Mouse (Mus musculus) induced T-regulatory cell, adult 2 months (primary cell): ENCODE data around the gene Lclat1.

ENCODE experiments used
- DNase-seq: peaks from one replicate; pipeline ENCODE4 v3.0.0-alpha.2; 2012; ENCODE audit warnings: low read depth

The Lclat1 gene

DNA sequence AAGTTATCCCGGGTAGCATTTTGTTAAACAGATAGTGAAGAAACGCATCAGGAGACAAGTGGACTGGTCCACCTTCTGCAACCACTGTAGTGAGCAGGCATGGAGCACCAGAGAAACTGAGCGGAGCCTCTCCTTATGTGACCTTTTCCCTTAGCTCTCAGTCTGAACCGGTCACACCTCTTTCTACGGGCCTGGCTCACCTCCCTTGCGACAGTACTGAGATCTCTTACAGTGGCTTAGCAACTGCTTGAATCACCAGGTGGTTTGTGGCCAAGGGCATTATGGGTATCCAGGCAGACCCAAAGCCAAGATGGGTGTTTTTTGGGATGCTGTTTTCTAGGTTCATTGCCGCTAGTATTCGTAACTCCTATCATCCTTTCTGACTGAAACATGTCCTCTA is 16.4 kb upstream of the Lclat1 start:
- DNase-seq, result no peak

DNA sequence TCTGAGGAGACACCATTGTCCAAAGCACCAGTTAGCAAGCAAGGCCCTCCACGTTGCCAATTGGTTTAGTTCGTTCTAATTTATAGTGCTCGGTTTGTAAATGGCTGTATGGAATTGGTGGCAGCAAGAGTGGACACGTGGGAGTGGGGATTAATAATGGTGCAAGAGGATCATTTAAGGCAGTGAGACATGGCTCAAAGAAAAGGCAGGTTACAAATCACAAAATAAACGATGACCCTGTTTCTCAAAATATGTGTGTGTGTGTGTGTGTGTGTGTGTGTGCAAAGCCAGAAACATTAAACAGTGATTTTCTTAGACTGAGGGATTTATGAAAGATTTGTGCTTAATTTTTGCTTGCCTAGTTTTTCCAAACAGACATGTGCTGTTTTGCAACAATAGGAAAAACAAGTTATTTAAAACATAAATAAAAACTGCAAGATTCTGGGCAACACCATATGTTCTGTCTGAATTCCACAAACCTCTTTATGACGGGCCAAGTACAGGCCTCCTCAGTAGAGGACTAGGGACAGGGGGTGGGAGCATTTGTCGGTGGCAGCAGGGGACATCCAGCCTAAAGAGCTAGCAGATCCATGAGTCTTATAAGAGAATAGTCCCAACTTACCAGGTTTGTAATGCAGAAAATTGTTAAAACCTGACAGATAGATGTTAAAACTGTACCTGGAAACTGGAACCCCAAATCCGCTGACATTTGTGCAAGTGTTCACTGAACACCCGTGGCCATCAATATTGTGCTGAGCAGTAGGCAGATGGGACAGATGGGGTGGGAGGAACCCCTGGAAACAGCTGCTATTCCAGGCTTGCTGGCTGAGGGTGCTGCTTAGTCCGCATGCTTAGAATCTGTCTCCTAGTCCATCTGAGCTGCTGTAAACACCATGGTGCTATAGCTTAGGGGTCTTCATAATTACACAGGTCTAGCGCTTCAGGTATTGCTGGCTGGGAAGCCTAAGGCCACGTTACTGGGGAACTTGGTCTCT is 15.4 kb upstream of the Lclat1 start:
- DNase-seq, result no peak

DNA sequence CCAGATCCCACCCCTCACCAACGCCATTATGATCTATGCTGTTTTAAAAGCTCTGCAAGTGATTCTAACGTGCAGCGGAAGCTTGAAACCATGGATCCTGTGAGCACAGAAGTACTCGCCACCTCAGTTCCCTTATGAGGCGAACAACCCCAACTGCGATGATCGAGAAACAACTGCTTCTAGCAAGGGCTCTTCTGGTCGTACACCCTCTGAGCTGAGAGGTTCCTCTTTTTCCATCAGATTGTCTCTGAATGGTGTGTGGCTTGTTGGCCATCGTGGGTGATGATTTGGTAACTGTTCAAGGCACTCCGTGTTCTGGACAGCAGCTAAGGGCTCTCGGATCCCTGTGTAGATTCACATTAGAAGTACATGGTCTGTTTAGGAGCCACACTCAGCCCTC is 12.7 kb upstream of the Lclat1 start:
- DNase-seq, result no peak

DNA sequence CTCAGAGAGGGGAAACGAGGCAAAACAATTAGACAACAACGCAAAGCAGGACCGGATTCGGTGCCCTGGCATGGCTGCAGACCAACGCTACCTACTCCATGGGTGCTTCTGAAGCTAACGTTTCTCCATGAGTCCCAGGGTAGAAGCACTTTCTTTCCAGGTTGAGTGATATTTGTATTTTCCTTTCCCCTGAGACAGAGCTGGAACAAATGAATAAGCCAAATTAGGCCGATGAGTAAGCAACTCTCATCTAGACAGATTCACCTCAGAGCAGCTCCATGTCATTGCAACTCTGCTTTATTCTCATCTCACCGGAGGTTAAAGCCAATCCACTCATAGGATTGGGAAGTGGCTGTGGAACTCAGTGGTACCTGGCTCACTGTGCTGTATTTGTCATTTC is 12.2 kb upstream of the Lclat1 start:
- DNase-seq, result no peak

GRCm38 (mm10) chr17:73096484-73096883 is 11.3 kb upstream of the Lclat1 start:
- peak; percentile 92 for DNase-seq

DNA sequence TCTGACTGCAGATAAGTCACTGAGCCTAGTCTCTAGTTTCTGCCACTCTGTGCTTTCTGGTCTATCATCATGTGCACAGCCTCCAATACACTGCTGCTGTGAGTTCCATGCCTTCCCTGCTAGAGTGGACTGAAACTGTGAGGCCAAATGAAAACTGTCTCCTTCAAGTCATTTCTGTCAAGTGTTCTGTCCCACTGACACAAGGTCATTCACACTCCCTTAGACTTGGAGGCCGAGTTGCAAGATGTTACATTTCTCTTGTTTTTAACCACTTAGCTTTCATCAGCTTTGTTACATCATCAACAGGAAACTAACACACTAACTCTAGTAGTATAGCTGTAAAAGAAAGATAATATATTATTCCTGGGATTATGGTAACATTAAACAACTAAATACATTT is 9.1 kb upstream of the Lclat1 start:
- no peak for DNase-seq

DNA sequence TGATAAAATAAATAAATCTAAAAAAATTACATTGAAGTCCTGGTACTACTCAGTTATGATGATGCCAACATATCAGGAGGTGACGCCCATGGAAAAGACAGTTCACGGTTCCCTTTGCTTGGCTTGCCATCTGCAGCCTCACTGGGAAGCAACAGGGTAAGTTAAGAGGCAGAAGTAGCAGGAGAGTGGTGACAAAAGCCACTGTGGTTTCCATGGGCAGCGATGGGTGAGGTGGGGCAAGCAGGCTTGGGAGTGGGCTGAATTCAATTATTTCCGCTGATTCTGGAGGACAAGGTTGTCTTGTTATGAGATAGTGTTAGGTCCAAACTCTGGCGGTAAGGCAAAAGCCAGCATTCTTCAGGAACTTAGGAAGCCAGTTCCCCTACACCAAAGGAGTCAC is 7.4 kb upstream of the Lclat1 start:
- DNase-seq, result no peak

- DNase-seq, result no peak
Measured at GRCm38 (mm10) chr17:73102538-73102937, 5.2 kb upstream of the Lclat1 start.

- peak; percentile 70 for DNase-seq
Measured at GRCm38 (mm10) chr17:73108170-73108887, 544 bp downstream of the Lclat1 start.

DNA sequence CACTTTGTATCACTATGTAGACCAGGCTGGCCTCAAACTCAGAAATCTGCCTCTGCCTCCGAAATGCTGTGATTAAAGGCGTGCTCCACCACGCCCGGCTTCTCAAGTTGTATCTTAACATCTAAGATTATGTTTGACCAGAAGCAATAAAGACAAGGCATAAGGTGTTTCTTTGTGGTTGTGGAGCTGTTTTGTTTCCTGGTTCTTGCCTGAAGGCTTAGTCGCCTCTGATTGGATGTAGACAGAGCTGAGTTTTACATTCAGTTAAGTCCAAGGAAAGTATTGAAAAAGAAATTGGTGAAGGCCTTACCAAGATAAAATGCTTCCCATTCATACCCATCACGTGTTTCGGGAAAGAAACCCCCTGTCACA is 1.1 kb downstream of the Lclat1 start:
- peak; percentile 58 for DNase-seq

- DNase-seq, result no peak
Measured at GRCm38 (mm10) chr17:73112128-73112527, 4.3 kb downstream of the Lclat1 start.

GRCm38 (mm10) chr17:73112601-73113000 is 4.8 kb downstream of the Lclat1 start:
- no peak for DNase-seq

DNA sequence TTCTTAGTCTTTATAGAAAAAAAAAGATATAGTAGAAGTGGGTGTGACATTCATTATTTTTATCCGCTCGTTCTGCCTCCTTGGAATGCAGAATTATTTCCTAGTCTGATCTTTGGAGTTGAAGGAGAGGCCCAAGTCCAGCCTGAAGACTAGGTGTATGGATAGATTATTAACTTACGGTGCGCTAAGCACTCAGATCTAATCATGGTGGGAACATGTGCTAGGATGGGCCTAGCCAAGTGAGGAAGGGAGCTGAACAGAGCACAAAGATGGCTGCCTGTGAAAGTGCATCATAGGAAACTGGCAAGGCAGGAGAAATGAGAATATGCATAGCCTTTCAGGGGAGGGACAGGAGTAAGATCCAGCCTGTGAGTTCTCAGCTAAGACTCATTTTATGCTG is 5.4 kb downstream of the Lclat1 start:
- DNase-seq, result no peak

DNA sequence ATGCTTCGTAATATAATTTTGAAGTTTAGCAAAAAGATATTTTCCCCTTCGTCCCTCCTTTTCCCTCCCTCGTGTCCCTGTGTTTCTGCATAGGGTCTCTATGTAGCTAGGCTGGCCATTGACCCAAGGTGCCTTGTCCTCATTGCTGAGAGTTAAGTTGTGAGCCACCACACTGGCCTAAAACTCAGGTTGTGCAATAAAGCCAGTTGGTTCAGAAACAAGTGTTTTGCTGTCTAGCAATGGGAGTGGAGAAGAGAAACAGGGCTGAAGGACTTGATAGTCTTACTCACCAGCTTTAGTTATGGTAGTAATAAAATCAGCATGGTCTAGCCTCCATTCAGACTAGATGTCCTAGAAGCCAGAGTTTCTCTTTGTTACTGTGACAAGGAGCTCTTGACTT is 10.3 kb downstream of the Lclat1 start:
- no peak for DNase-seq

DNA sequence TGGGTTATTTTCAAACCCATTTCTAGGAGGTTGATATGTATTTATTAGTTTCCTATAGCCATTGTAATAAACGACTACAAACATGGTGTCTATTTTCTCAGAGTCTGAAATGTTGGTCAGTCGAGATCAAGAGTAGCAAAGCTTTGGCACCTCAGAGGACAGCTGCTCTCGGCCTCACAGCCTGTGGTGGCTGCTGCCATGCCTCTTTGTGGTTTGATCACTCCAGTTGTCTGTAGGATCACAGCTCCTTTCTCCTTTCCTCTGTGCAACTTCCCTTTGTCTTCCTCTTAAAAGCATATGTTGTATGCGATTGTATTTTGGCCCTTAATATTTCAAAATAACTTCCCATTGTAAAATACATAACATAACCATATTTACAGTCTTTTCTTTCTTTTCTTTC is 10.9 kb downstream of the Lclat1 start:
- no peak for DNase-seq

- DNase-seq, result no peak
Measured at GRCm38 (mm10) chr17:73119150-73119549, 11.4 kb downstream of the Lclat1 start.

GRCm38 (mm10) chr17:73120545-73120944 is 12.8 kb downstream of the Lclat1 start:
- no peak for DNase-seq

- DNase-seq, result no peak
Measured at GRCm38 (mm10) chr17:73121726-73122125, 13.9 kb downstream of the Lclat1 start.

- no peak for DNase-seq
Measured at GRCm38 (mm10) chr17:73126349-73126748, 18.6 kb downstream of the Lclat1 start.

DNA sequence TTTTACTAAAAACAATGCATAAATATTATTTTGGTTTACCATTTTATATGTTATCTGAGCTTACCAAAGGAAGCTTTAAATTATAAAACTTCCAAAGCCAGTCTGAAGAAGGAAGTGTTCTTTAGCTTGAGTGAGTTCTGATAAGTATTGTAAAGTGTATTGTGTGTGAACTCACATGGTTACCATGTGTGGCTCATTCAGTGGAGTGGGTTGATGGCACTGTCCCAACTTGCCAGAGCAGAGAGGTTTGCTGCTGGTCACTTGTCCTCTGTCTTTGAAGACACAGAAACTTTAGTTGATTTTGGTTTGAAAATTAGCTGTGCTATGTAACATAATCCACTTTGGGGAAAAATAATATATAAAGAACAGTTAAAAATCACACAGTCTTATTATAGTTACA is 19.1 kb downstream of the Lclat1 start:
- DNase-seq, result no peak

- DNase-seq, result peak; percentile 68
Measured at GRCm38 (mm10) chr17:73136562-73137484, 29.0 kb downstream of the Lclat1 start.

DNA sequence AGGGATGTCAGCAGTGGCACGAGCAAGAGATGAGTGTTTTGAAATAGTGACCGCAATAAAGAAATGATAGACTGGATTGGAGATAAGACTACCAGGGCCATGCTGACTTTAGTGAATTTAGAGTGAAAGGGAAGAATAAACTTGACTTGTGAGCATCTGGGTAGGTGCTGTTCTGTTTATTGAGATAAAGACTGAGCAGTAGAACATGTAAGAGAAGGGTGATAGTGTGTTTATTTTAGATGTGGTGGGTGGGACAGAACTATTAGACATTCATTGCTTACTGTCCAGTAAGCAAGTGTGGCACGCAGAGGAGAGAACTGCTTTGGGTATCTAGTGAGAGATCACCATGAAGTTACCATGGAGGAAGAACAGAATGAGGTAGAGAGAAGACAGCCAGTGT is 30.4 kb downstream of the Lclat1 start:
- no peak for DNase-seq
